Mouse (Mus musculus) heart, embryonic 14.5 days (tissue): ENCODE measurements around the gene Cerk. TPM values are rescaled to one million over a fixed set of nuclear protein-coding genes. Genes with fewer than 3 reads are reported as not detected.

Source experiments
- ATAC-seq: fragments of 200-750 bp; cut with Nextera tagmentation; 2 replicates; pipeline ENCODE4 v1.8.0; 2017; ENCODE audit warnings: low read depth, moderate TSS enrichment; ENCODE audit not compliant: insufficient number of reproducible peaks, insufficient read depth, low FRiP score
- H3K27ac ChIP-seq, 2 experiments: fragments of 200-500 bp in 1 of 2; fragments of 300-500 bp in 1 of 2; sonication (generic) in 1 of 2; replicated peaks in 1 of 2; 2 replicates each; pipeline ENCODE4 v1.5.1; 2012 to 2014; ENCODE audit warnings: low read depth in 2 of 2, low read length in 2 of 2, control low read depth in 1 of 2, mild to moderate bottlenecking in 1 of 2, mixed read lengths in 1 of 2; ENCODE audit not compliant: control insufficient read depth in 1 of 2, insufficient read depth in 1 of 2
- H3K27me3 ChIP-seq: fragments of 300-500 bp; sonication (generic); 2 replicates; pipeline ENCODE4 v1.6.1; 2014; ENCODE audit warnings: mild to moderate bottlenecking, low read length, control low read depth; ENCODE audit not compliant: control insufficient read depth, insufficient read depth
- H3K36me3 ChIP-seq: fragments of 300-500 bp; sonication (generic); 2 replicates; pipeline ENCODE4 v1.6.1; 2014; ENCODE audit warnings: mild to moderate bottlenecking, control low read depth, low read length, mixed read lengths; ENCODE audit not compliant: control insufficient read depth, insufficient read depth
- H3K4me1 ChIP-seq, 2 experiments: fragments of 200-500 bp in 1 of 2; fragments of 300-500 bp in 1 of 2; sonication (generic) in 1 of 2; 2 replicates each; pipeline ENCODE4 v1.6.1; 2012 to 2014; ENCODE audit warnings: low read length in 2 of 2, control low read depth in 1 of 2, mixed read lengths in 1 of 2; ENCODE audit not compliant: control insufficient read depth in 2 of 2, insufficient read depth in 2 of 2
- H3K4me2 ChIP-seq: fragments of 300-500 bp; sonication (generic); 2 replicates; pipeline ENCODE4 v1.6.1; 2014; ENCODE audit warnings: mild to moderate bottlenecking, low read length
- H3K4me3 ChIP-seq, 2 experiments: fragments of 200-500 bp in 1 of 2; fragments of 300-500 bp in 1 of 2; sonication (generic) in 1 of 2; 2 replicates each; pipeline ENCODE4 v1.5.1; 2012 to 2014; ENCODE audit warnings: low read length in 2 of 2, mild to moderate bottlenecking in 2 of 2, control low read depth in 1 of 2, low read depth in 1 of 2, moderate library complexity in 1 of 2; ENCODE audit not compliant: control insufficient read depth in 1 of 2, insufficient read depth in 1 of 2
- H3K9ac ChIP-seq: fragments of 300-500 bp; sonication (generic); 2 replicates; pipeline ENCODE4 v1.6.1; 2014; ENCODE audit warnings: mild to moderate bottlenecking, low read length
- H3K9me3 ChIP-seq: fragments of 300-500 bp; sonication (generic); 2 replicates; pipeline ENCODE4 v1.6.1; 2016; ENCODE audit warnings: low read length, control low read depth; ENCODE audit not compliant: control insufficient read depth
- WGBS: fragments of 180-500 bp; shearing (Covaris S2); extraction: QIAGEN DNeasy Blood & Tissue Kit; methylation state at CpG from one replicate; pipeline ENCODE4 v1.1.7; 2014; 5-methylcytosine and 5-hydroxymethylcytosine counted together
- polyA plus RNA-seq: library from polyadenylated mRNA; unstranded; fragments of >200 nt; fragmentation: Nextera tagmentation; extraction: Ambion mirVana; gene quantifications from 2 replicates; pipeline ENCODE4 v1.2.1, GENCODE M21; 2014

The Cerk gene
- polyA plus RNA-seq, 1 experiment from 2014 or later: 16.1 TPM

GRCm38 (mm10) chr15:86203942-86204561, 18.1 kb upstream of the Cerk start:
- H3K27ac ChIP-seq: peak overlapping the region; percentile 5 to 55; a peak in 1 of 4 replicates
- peaks cover 0 to 12% of the 10 kb centered on the region in 2 experiments; a peak in 3 of 4 replicates for H3K4me1 ChIP-seq
- H3K36me3 ChIP-seq: no peaks in the 10 kb centered on the region
- 40% methylated on average over 7 of the region's 7 CpGs for WGBS
- no peak overlapping the region for H3K4me3 ChIP-seq
- no peaks in the 10 kb centered on the region for H3K27me3 ChIP-seq
- no peak overlapping the region for H3K4me2 ChIP-seq
- no peaks in the 10 kb centered on the region for H3K9me3 ChIP-seq
- no peak for ATAC-seq
- H3K9ac ChIP-seq: no peak overlapping the region

- H3K36me3 ChIP-seq: no peaks in the 10 kb centered on the region
- no peak overlapping the region for H3K9ac ChIP-seq
- WGBS: 85% methylated on average over 7 of the region's 7 CpGs
- no peak for ATAC-seq
- no peaks in the 10 kb centered on the region for H3K9me3 ChIP-seq
- no peak overlapping the region for H3K4me3 ChIP-seq
- H3K4me2 ChIP-seq: no peak overlapping the region
- H3K27me3 ChIP-seq: no peaks in the 10 kb centered on the region
- peaks cover 4 to 13% of the 10 kb centered on the region in 2 experiments; a peak in 3 of 4 replicates for H3K4me1 ChIP-seq
- H3K27ac ChIP-seq: peak overlapping the region in 1 of 2 experiments; percentile 55; a peak in 1 of 4 replicates
These were observed 17.4 kb upstream of the Cerk start for GRCm38 (mm10) chr15:86203292-86203793.

- no peak for ATAC-seq
- no peak overlapping the region for H3K4me2 ChIP-seq
- 0 out of 4 replicates have a peak overlapping the region, but pooled peaks of 1 of the 2 experiments have one; percentile 55 for H3K27ac ChIP-seq
- H3K27me3 ChIP-seq: no peaks in the 10 kb centered on the region
- H3K4me3 ChIP-seq: no peak overlapping the region
- no peaks in the 10 kb centered on the region for H3K9me3 ChIP-seq
- 34% methylated on average over 6 of the region's 6 CpGs for WGBS
- peaks cover 4 to 13% of the 10 kb centered on the region in 2 experiments; a peak in 3 of 4 replicates for H3K4me1 ChIP-seq
- H3K9ac ChIP-seq: no peak overlapping the region
- no peaks in the 10 kb centered on the region for H3K36me3 ChIP-seq
These were observed 16.7 kb upstream of the Cerk start for GRCm38 (mm10) chr15:86202640-86203039.

GRCm38 (mm10) chr15:86201696-86202330, 15.9 kb upstream of the Cerk start:
- Histone ChIP-seq H3K27me3 (no peaks in the 10 kb centered on the region), H3K27ac (peak overlapping the region; percentile 31 to 55), H3K36me3 (no peaks in the 10 kb centered on the region), H3K9ac (no peak overlapping the region), H3K9me3 (no peaks in the 10 kb centered on the region), H3K4me3 (no peak overlapping the region), H3K4me1 (peaks cover 4 to 13% of the 10 kb centered on the region in 2 experiments; a peak in 3 of 4 replicates), H3K4me2 (no peak overlapping the region)
- no peak for ATAC-seq
- WGBS: 63% methylated on average over 9 of the region's 9 CpGs

GRCm38 (mm10) chr15:86201095-86201494, 15.2 kb upstream of the Cerk start:
- H3K27ac ChIP-seq: peak overlapping the region; percentile 26 to 55
- no peaks in the 10 kb centered on the region for H3K27me3 ChIP-seq
- 30% methylated on average over 4 of the region's 4 CpGs for WGBS
- no peak overlapping the region for H3K4me2 ChIP-seq
- peaks cover 4 to 13% of the 10 kb centered on the region in 2 experiments; a peak in 3 of 4 replicates for H3K4me1 ChIP-seq
- no peaks in the 10 kb centered on the region for H3K36me3 ChIP-seq
- peak; percentile 40; the same call in 1 of the 2 replicates for ATAC-seq
- no peak overlapping the region for H3K9ac ChIP-seq
- no peak overlapping the region for H3K4me3 ChIP-seq
- H3K9me3 ChIP-seq: no peaks in the 10 kb centered on the region

- Histone ChIP-seq H3K4me1 (peaks cover 4 to 13% of the 10 kb centered on the region in 2 experiments; a peak in 3 of 4 replicates), H3K27me3 (no peaks in the 10 kb centered on the region), H3K9ac (no peak overlapping the region), H3K4me3 (no peak overlapping the region), H3K9me3 (no peaks in the 10 kb centered on the region), H3K4me2 (no peak overlapping the region), H3K27ac (no peak overlapping the region), H3K36me3 (no peaks in the 10 kb centered on the region)
- 53% methylated on average over 4 of the region's 4 CpGs for WGBS
- ATAC-seq: no peak
These were observed 14.2 kb upstream of the Cerk start for GRCm38 (mm10) chr15:86200169-86200568.

GRCm38 (mm10) chr15:86199482-86199881, 13.5 kb upstream of the Cerk start:
- Histone ChIP-seq H3K4me3 (no peak overlapping the region), H3K4me1 (peaks cover 4 to 12% of the 10 kb centered on the region in 2 experiments; a peak in 3 of 4 replicates), H3K9ac (no peak overlapping the region), H3K9me3 (no peaks in the 10 kb centered on the region), H3K27ac (no peak overlapping the region), H3K4me2 (no peak overlapping the region), H3K36me3 (no peaks in the 10 kb centered on the region), H3K27me3 (no peaks in the 10 kb centered on the region)
- no peak for ATAC-seq
- 73% methylated on average over 4 of the region's 4 CpGs for WGBS
